Mouse (Mus musculus): ENCODE results near the gene Gbp2b. TPM values are rescaled to one million over a fixed set of nuclear protein-coding genes. Genes with fewer than 3 reads are reported as not detected.

Gene Gbp2b
- polyA plus RNA-seq, 1 experiment from 2014 or later: not detected

DNA sequence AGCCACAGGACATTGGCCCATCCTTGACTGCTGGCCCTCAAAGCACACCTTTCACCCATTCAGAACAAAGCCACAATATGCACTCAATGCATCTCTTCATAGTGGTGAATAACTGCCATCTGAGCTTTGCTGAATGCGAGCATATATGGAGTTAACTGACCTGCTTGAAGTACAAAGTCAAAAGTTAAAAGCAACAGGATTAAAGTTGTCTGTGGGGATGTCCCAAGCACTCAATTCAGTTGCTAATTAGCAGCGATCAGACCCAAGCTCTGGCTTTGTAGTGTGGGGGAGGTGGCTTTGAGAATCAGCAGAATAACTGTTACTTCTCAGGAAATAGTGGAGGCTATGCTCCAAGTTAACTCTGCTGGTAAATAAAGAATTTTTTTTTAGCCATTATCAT, 55.6 kb downstream of the Gbp2b start:
- H3K9ac ChIP-seq (ENCODE audit: low read depth, low read length): no peak overlapping the region
- no peaks in the 10 kb centered on the region for H3K4me1 ChIP-seq (ENCODE audit: control insufficient read depth, insufficient read depth, low read length)
- H3K27ac ChIP-seq (ENCODE audit: low read depth, low read length): no peak overlapping the region
- H3K9me3 ChIP-seq (ENCODE audit: control insufficient read depth, low read length): no peaks in the 10 kb centered on the region
- ATAC-seq (ENCODE audit: low FRiP score, low TSS enrichment): no peak
- no peaks in the 10 kb centered on the region for H3K27me3 ChIP-seq (ENCODE audit: control insufficient read depth, insufficient read depth, low read length)
- 36% methylated on average over 2 of the region's 2 CpGs for WGBS
- H3K4me3 ChIP-seq (ENCODE audit: low read length): no peak overlapping the region
- H3K4me2 ChIP-seq (replicated peaks; ENCODE audit: low read depth, low read length): no peak overlapping the region
- H3K36me3 ChIP-seq (ENCODE audit: control insufficient read depth, insufficient read depth, low read length): no peaks in the 10 kb centered on the region

DNA sequence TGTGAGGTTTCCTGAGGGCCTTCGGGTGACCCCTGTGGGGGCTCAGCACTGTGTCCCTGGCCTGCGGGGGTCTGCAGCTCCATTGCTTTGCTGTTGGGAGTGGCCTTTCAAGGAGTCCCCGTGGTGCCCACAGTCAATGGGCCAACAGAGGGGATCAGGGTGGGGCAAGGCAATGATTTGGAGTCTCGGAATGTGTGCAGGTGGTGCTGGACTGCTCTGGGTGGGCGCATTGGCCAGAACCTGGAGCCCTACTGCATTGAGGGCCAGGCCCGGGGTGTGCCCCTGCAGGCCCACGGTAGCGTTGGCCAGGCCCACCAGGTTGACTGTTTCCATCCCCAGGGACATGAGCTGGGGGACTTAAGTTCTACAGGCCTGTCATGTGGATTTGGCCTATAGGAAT, 70.1 kb downstream of the Gbp2b start:
- no peak overlapping the region for H3K9ac ChIP-seq (ENCODE audit: low read depth, low read length)
- WGBS: 92% methylated on average over 8 of the region's 8 CpGs
- H3K36me3 ChIP-seq (ENCODE audit: control insufficient read depth, insufficient read depth, low read length): no peaks in the 10 kb centered on the region
- H3K27me3 ChIP-seq (ENCODE audit: control insufficient read depth, insufficient read depth, low read length): no peaks in the 10 kb centered on the region
- H3K4me1 ChIP-seq (ENCODE audit: control insufficient read depth, insufficient read depth, low read length): no peaks in the 10 kb centered on the region
- H3K27ac ChIP-seq (ENCODE audit: low read depth, low read length): no peak overlapping the region
- H3K9me3 ChIP-seq (ENCODE audit: control insufficient read depth, low read length): peaks cover 8% of the 10 kb centered on the region; the same call in 1 of the 2 replicates
- H3K4me3 ChIP-seq (ENCODE audit: low read length): no peak overlapping the region
- H3K4me2 ChIP-seq (replicated peaks; ENCODE audit: low read depth, low read length): no peak overlapping the region
- no peak for ATAC-seq (ENCODE audit: low FRiP score, low TSS enrichment)

Small RNAs within 50 kb of the gene (microRNA-seq; reads per million reads assigned to microRNA genes)
- not detected for gene Mir6381

Other genes with a start within 250 kb of the Gbp2b start
- 31.1 and 51.4 TPM in 2 replicates for gene Pdlim5, start 199.2 kb upstream of the Gbp2b start, polyA plus RNA-seq (2014; fragmentation: Nextera tagmentation; extraction: Ambion mirVana)
- gene Gbp5, start 100.9 kb upstream of the Gbp2b start, polyA plus RNA-seq (2014; fragmentation: Nextera tagmentation; extraction: Ambion mirVana): not detected in 2 replicates
- 1.1 and 2.5 TPM in 2 replicates for gene Gbp7, start 64.5 kb upstream of the Gbp2b start, polyA plus RNA-seq (2014; fragmentation: Nextera tagmentation; extraction: Ambion mirVana)
- gene Gbp3, start 34.8 kb upstream of the Gbp2b start, polyA plus RNA-seq (2014; fragmentation: Nextera tagmentation; extraction: Ambion mirVana): 1.2 and 1.3 TPM in 2 replicates
- gene Gbp2, start 25.8 kb downstream of the Gbp2b start, polyA plus RNA-seq (2014; fragmentation: Nextera tagmentation; extraction: Ambion mirVana): 0.99 and 1.2 TPM in 2 replicates
- gene Kyat3, start 106.2 kb downstream of the Gbp2b start, polyA plus RNA-seq (2014; fragmentation: Nextera tagmentation; extraction: Ambion mirVana): 20.9 and 24.5 TPM in 2 replicates
- 81.6 and 106 TPM in 2 replicates for gene Gtf2b, start 170.2 kb downstream of the Gbp2b start, polyA plus RNA-seq (2014; fragmentation: Nextera tagmentation; extraction: Ambion mirVana)